Mouse (Mus musculus) ES-Bruce4 (cell line): Measurements from ENCODE around the gene Psmc3.

Experiments
- CTCF ChIP-seq: IDR thresholded peaks from one replicate; pipeline ENCODE4 v1.8.1; 2011; ENCODE audit warnings: low read depth, low read length
- POLR2A ChIP-seq: IDR thresholded peaks from one replicate; pipeline ENCODE4 v1.8.1; 2011; ENCODE audit warnings: low read length; ENCODE audit not compliant: insufficient read depth

DNA sequence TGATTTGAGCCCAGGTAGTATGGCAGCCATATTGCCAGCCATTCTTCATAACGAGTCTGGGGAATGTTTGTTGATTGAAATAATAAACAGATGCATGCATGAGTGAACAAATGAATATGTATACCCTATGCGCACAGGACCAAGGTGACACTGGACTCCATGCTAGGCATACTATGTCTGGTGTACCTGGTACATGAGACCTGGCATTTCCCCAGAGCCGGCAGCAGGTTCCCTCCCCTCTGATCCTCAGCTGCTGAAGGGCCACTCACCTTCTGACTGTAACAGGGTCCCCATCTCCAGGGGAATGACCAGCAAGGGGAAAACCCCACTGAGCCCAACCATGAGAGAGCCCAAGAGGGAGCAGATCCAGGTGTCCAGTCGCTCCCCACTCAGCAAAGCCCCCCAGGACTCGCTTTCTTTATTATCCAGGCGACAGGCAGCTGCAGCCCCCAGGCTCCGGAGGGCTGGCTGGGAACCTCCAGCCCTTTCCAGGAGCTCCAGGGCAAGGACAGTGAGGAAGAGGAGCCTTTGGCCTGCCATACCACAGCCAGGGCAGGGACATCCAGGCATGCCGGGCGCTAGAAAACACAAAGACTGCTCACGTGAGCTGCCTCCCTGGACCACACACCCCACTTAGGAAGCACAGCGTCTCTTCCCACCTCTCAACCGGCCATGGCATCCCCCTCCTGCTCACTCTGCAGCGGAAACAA lies 14.5 kb downstream of the Psmc3 start:
- TF ChIP-seq POLR2A = no peak
- no peak for TF ChIP-seq CTCF
